Mouse (Mus musculus): ENCODE results near the gene Jakmip3. TPM values are rescaled to one million over a fixed set of nuclear protein-coding genes. Genes with fewer than 3 reads are reported as not detected.

The Jakmip3 gene
- polyA plus RNA-seq, 1 experiment from 2014 or later, result 1.7 TPM

- Histone ChIP-seq H3K36me3 (no peaks in the 10 kb centered on the region), H3K4me1 (no peaks in the 10 kb centered on the region), H3K4me3 (no peak overlapping the region), H3K27me3 (0 out of 2 replicates have a peak, but pooled peaks cover 3% of the 10 kb centered on the region), H3K27ac (no peak overlapping the region), H3K9me3 (replicated peaks) (no peaks in the 10 kb centered on the region), H3K4me2 (replicated peaks) (no peak overlapping the region), H3K9ac (no peak overlapping the region)
- 79% methylated on average over 6 of the region's 6 CpGs for WGBS
- no peak for ATAC-seq (ENCODE audit: low FRiP score)
These were observed 16.6 kb downstream of the Jakmip3 start for GRCm38 (mm10) chr7:138957106-138957505.

- H3K9ac ChIP-seq, result no peak overlapping the region
- no peak overlapping the region for H3K4me2 ChIP-seq (replicated peaks)
- H3K4me3 ChIP-seq, result no peak overlapping the region
- WGBS, result 81% methylated on average over 5 of the region's 5 CpGs
- 0 out of 2 replicates have a peak, but pooled peaks cover 3% of the 10 kb centered on the region for H3K27me3 ChIP-seq
- no peaks in the 10 kb centered on the region for H3K9me3 ChIP-seq (replicated peaks)
- ATAC-seq (ENCODE audit: low FRiP score), result no peak
- no peaks in the 10 kb centered on the region for H3K36me3 ChIP-seq
- H3K27ac ChIP-seq, result no peak overlapping the region
- H3K4me1 ChIP-seq, result no peaks in the 10 kb centered on the region
These were observed 19.2 kb downstream of the Jakmip3 start for GRCm38 (mm10) chr7:138959747-138960146.

GRCm38 (mm10) chr7:138963756-138964155, 23.2 kb downstream of the Jakmip3 start:
- no peak for ATAC-seq (ENCODE audit: low FRiP score)
- H3K4me1 ChIP-seq, result 0 out of 2 replicates have a peak, but pooled peaks cover 2% of the 10 kb centered on the region
- WGBS, result 95% methylated on average over 5 of the region's 5 CpGs
- H3K27me3 ChIP-seq, result 0 out of 2 replicates have a peak, but pooled peaks cover 3% of the 10 kb centered on the region
- no peaks in the 10 kb centered on the region for H3K9me3 ChIP-seq (replicated peaks)
- no peaks in the 10 kb centered on the region for H3K36me3 ChIP-seq
- H3K4me2 ChIP-seq (replicated peaks), result no peak overlapping the region
- H3K4me3 ChIP-seq, result no peak overlapping the region
- no peak overlapping the region for H3K27ac ChIP-seq
- H3K9ac ChIP-seq, result no peak overlapping the region

GRCm38 (mm10) chr7:138968010-138968620, 27.6 kb downstream of the Jakmip3 start:
- H3K27ac ChIP-seq, result no peak overlapping the region
- 0 out of 2 replicates have a peak, but pooled peaks cover 2% of the 10 kb centered on the region for H3K4me1 ChIP-seq
- no peaks in the 10 kb centered on the region for H3K9me3 ChIP-seq (replicated peaks)
- no peaks in the 10 kb centered on the region for H3K36me3 ChIP-seq
- H3K4me3 ChIP-seq, result no peak overlapping the region
- H3K4me2 ChIP-seq (replicated peaks), result no peak overlapping the region
- ATAC-seq (ENCODE audit: low FRiP score), result no peak
- no peaks in the 10 kb centered on the region for H3K27me3 ChIP-seq
- WGBS, result 60% methylated on average over 13 of the region's 13 CpGs
- no peak overlapping the region for H3K9ac ChIP-seq

- Histone ChIP-seq H3K4me1 (no peaks in the 10 kb centered on the region), H3K27ac (no peak overlapping the region), H3K4me2 (replicated peaks) (no peak overlapping the region), H3K4me3 (no peak overlapping the region), H3K36me3 (no peaks in the 10 kb centered on the region), H3K27me3 (no peaks in the 10 kb centered on the region), H3K9ac (no peak overlapping the region), H3K9me3 (replicated peaks) (no peaks in the 10 kb centered on the region)
- ATAC-seq (ENCODE audit: low FRiP score), result no peak
- WGBS, result 90% methylated on average over 7 of the region's 7 CpGs
These were observed 37.0 kb downstream of the Jakmip3 start for GRCm38 (mm10) chr7:138977510-138977909.

GRCm38 (mm10) chr7:138984576-138984975, 44.0 kb downstream of the Jakmip3 start:
- H3K4me3 ChIP-seq, result no peak overlapping the region
- H3K9me3 ChIP-seq (replicated peaks), result no peaks in the 10 kb centered on the region
- H3K27ac ChIP-seq, result no peak overlapping the region
- no peaks in the 10 kb centered on the region; the same call in 1 of the 2 replicates for H3K27me3 ChIP-seq
- H3K4me2 ChIP-seq (replicated peaks), result no peak overlapping the region
- WGBS, result 79% methylated on average over 6 of the region's 6 CpGs
- ATAC-seq (ENCODE audit: low FRiP score), result no peak
- no peaks in the 10 kb centered on the region for H3K4me1 ChIP-seq
- no peak overlapping the region for H3K9ac ChIP-seq
- H3K36me3 ChIP-seq, result no peaks in the 10 kb centered on the region

GRCm38 (mm10) chr7:138989156-138989555, 48.6 kb downstream of the Jakmip3 start:
- ATAC-seq (ENCODE audit: low FRiP score), result no peak
- no peak overlapping the region for H3K27ac ChIP-seq
- no peak overlapping the region for H3K4me3 ChIP-seq
- H3K4me2 ChIP-seq (replicated peaks), result no peak overlapping the region
- H3K9me3 ChIP-seq (replicated peaks), result no peaks in the 10 kb centered on the region
- 88% methylated on average over 9 of the region's 9 CpGs for WGBS
- H3K4me1 ChIP-seq, result no peaks in the 10 kb centered on the region
- H3K9ac ChIP-seq, result no peak overlapping the region
- no peaks in the 10 kb centered on the region for H3K36me3 ChIP-seq
- H3K27me3 ChIP-seq, result no peaks in the 10 kb centered on the region; the same call in 1 of the 2 replicates

GRCm38 (mm10) chr7:139002692-139003091, 62.2 kb downstream of the Jakmip3 start:
- no peak overlapping the region for H3K4me3 ChIP-seq

GRCm38 (mm10) chr7:139003250-139003649, 62.7 kb downstream of the Jakmip3 start:
- H3K4me2 ChIP-seq (replicated peaks), result no peak overlapping the region
- H3K36me3 ChIP-seq, result no peaks in the 10 kb centered on the region
- no peak overlapping the region for H3K9ac ChIP-seq
- H3K4me3 ChIP-seq, result no peak overlapping the region
- 74% methylated on average over 9 of the region's 9 CpGs for WGBS
- H3K9me3 ChIP-seq (replicated peaks), result no peaks in the 10 kb centered on the region
- H3K4me1 ChIP-seq, result peaks cover 5% of the 10 kb centered on the region; the same call in 1 of the 2 replicates
- H3K27ac ChIP-seq, result no peak overlapping the region
- H3K27me3 ChIP-seq, result no peaks in the 10 kb centered on the region
- ATAC-seq (ENCODE audit: low FRiP score), result no peak

More at GRCm38 (mm10) chr7:139002692-139003091, 62.2 kb downstream of the Jakmip3 start:
- no peak for ATAC-seq (ENCODE audit: low FRiP score)
- H3K9ac ChIP-seq, result no peak overlapping the region
- no peak overlapping the region for H3K27ac ChIP-seq
- WGBS, result 89% methylated on average over 9 of the region's 9 CpGs
- no peak overlapping the region for H3K4me2 ChIP-seq (replicated peaks)
- H3K36me3 ChIP-seq, result no peaks in the 10 kb centered on the region
- no peaks in the 10 kb centered on the region for H3K9me3 ChIP-seq (replicated peaks)
- peaks cover 7% of the 10 kb centered on the region; the same call in 1 of the 2 replicates for H3K4me1 ChIP-seq
- no peaks in the 10 kb centered on the region for H3K27me3 ChIP-seq

GRCm38 (mm10) chr7:139009786-139010502, 69.4 kb downstream of the Jakmip3 start:
- no peak for ATAC-seq (ENCODE audit: low FRiP score)
- Histone ChIP-seq H3K9ac (no peak overlapping the region), H3K9me3 (replicated peaks) (no peaks in the 10 kb centered on the region), H3K27ac (no peak overlapping the region), H3K4me3 (no peak overlapping the region), H3K4me2 (replicated peaks) (no peak overlapping the region), H3K27me3 (peaks cover 4% of the 10 kb centered on the region; the same call in 1 of the 2 replicates), H3K4me1 (no peaks in the 10 kb centered on the region), H3K36me3 (no peaks in the 10 kb centered on the region)
- 71% methylated on average over 7 of the region's 7 CpGs for WGBS

GRCm38 (mm10) chr7:139011027-139011426, 70.5 kb downstream of the Jakmip3 start:
- 0 out of 2 replicates have a peak, but pooled peaks have one; percentile 40 for ATAC-seq (ENCODE audit: low FRiP score)
- H3K9ac ChIP-seq, result no peak overlapping the region
- H3K27ac ChIP-seq, result no peak overlapping the region
- H3K4me2 ChIP-seq (replicated peaks), result no peak overlapping the region
- H3K9me3 ChIP-seq (replicated peaks), result no peaks in the 10 kb centered on the region
- H3K4me3 ChIP-seq, result no peak overlapping the region
- peaks cover 4% of the 10 kb centered on the region; the same call in 1 of the 2 replicates for H3K27me3 ChIP-seq
- H3K4me1 ChIP-seq, result no peaks in the 10 kb centered on the region
- no peaks in the 10 kb centered on the region for H3K36me3 ChIP-seq
- WGBS, result 31% methylated on average over 3 of the region's 3 CpGs

GRCm38 (mm10) chr7:139011586-139011985, 71.1 kb downstream of the Jakmip3 start:
- no peak for ATAC-seq (ENCODE audit: low FRiP score)
- peaks cover 4% of the 10 kb centered on the region; the same call in 1 of the 2 replicates for H3K27me3 ChIP-seq
- no peak overlapping the region for H3K27ac ChIP-seq
- no peaks in the 10 kb centered on the region for H3K36me3 ChIP-seq
- no peak overlapping the region for H3K4me3 ChIP-seq
- H3K9me3 ChIP-seq (replicated peaks), result no peaks in the 10 kb centered on the region
- no peak overlapping the region for H3K4me2 ChIP-seq (replicated peaks)
- no peak overlapping the region for H3K9ac ChIP-seq
- WGBS, result 97% methylated on average over 2 of the region's 2 CpGs
- no peaks in the 10 kb centered on the region for H3K4me1 ChIP-seq
